Mouse (Mus musculus) heart, embryonic 16.5 days (tissue): ENCODE measurements around the gene Kdm2a. TPM values are rescaled to one million over a fixed set of nuclear protein-coding genes. Genes with fewer than 3 reads are reported as not detected.

Experiments used
- ATAC-seq: fragments of 200-750 bp; cut with Nextera tagmentation; replicated peaks from 2 replicates; pipeline ENCODE4 v1.8.0; 2017; ENCODE audit warnings: moderate number of reproducible peaks; ENCODE audit not compliant: insufficient read depth, low FRiP score; ENCODE audit errors: extremely low read depth
- H3K27ac ChIP-seq: fragments of 300-500 bp; sonication (generic); 2 replicates; pipeline ENCODE4 v1.5.1; 2014; ENCODE audit warnings: mild to moderate bottlenecking, low read length, control low read depth, moderate library complexity
- H3K27me3 ChIP-seq: fragments of 300-500 bp; sonication (generic); 2 replicates; pipeline ENCODE4 v1.6.1; 2014; ENCODE audit warnings: low read length, mixed read lengths; ENCODE audit not compliant: control insufficient read depth, insufficient read depth
- H3K36me3 ChIP-seq: fragments of 300-500 bp; sonication (generic); 2 replicates; pipeline ENCODE4 v1.6.1; 2014; ENCODE audit not compliant: control insufficient read depth, insufficient read depth
- H3K4me1 ChIP-seq: fragments of 300-500 bp; sonication (generic); 2 replicates; pipeline ENCODE4 v1.6.1; 2014; ENCODE audit warnings: low read length, mixed read lengths; ENCODE audit not compliant: control insufficient read depth, insufficient read depth
- H3K4me2 ChIP-seq: fragments of 300-500 bp; sonication (generic); 2 replicates; pipeline ENCODE4 v1.6.1; 2014; ENCODE audit warnings: low read depth, mild to moderate bottlenecking, control low read depth, low read length
- H3K4me3 ChIP-seq: fragments of 300-500 bp; sonication (generic); 2 replicates; pipeline ENCODE4 v1.5.1; 2014; ENCODE audit warnings: mild to moderate bottlenecking, control low read depth, low read length
- H3K9ac ChIP-seq: fragments of 300-500 bp; sonication (generic); 2 replicates; pipeline ENCODE4 v1.6.1; 2014; ENCODE audit warnings: low read length, control low read depth
- H3K9me3 ChIP-seq: fragments of 300-500 bp; sonication (generic); replicated peaks from 2 replicates; pipeline ENCODE4 v1.6.1; 2016; ENCODE audit warnings: low read length; ENCODE audit not compliant: control insufficient read depth
- WGBS: fragments of 180-500 bp; shearing (Covaris S2); extraction: QIAGEN DNeasy Blood & Tissue Kit; methylation state at CpG from one replicate; pipeline ENCODE4 v1.1.7; 2014; 5-methylcytosine and 5-hydroxymethylcytosine counted together
- polyA plus RNA-seq: library from polyadenylated mRNA; unstranded; fragments of >200 nt; fragmentation: Nextera tagmentation; extraction: Ambion mirVana; gene quantifications from 2 replicates; pipeline ENCODE4 v1.2.1, GENCODE M21; 2015

The Kdm2a gene
- polyA plus RNA-seq, 1 experiment from 2014 or later, result 35.9 TPM

DNA sequence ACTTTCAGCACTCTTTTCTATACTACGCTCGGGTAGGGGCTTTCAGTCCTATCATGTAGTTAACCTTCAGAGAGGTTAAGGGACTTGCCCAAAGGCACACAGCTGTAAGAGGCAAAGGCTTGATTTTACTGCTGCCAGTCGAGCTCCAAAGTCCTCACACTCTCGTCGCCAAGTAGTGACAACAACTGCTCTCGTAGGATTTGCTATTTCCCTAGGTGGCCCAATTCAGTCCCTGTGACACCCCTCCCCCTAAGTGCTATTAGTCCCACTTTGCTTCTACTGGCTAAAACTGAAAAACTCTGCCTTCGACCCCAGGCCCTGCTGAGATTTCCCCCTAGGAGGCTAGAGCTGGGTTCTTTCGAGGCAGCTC, 40.7 kb upstream of the Kdm2a start:
- H3K9ac ChIP-seq, result peak overlapping the region; percentile 84
- H3K27me3 ChIP-seq, result no peaks in the 10 kb centered on the region
- H3K4me2 ChIP-seq, result peak overlapping the region; percentile 72
- H3K9me3 ChIP-seq, result no peaks in the 10 kb centered on the region
- H3K4me1 ChIP-seq, result peaks cover 36% of the 10 kb centered on the region
- H3K36me3 ChIP-seq, result no peaks in the 10 kb centered on the region
- H3K27ac ChIP-seq, result peak overlapping the region; percentile 32; the same call in 1 of the 2 replicates
- no peak for ATAC-seq
- WGBS, result 6% methylated on average over 8 of the region's 8 CpGs
- H3K4me3 ChIP-seq, result peak overlapping the region; percentile 68

DNA sequence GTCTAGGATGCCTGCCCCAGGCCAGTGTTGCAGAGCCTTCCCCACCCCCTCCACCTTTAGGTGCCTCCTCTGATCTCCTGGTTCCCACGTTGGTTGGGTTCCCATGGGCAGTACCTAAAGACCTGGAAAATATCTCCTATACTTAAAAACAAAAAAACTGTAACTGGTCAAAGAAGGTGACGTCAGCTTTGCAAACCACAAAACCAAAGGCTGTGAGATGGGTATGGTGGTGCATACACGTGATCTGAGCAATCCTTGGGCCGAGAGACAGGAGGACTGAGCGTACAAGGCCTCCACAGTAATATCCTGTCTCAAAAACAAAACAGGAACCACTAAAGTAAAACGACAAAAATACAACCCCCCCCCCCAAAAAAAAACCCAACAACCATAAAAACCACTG, 39.8 kb upstream of the Kdm2a start:
- H3K4me2 ChIP-seq, result no peak overlapping the region
- no peak for ATAC-seq

DNA sequence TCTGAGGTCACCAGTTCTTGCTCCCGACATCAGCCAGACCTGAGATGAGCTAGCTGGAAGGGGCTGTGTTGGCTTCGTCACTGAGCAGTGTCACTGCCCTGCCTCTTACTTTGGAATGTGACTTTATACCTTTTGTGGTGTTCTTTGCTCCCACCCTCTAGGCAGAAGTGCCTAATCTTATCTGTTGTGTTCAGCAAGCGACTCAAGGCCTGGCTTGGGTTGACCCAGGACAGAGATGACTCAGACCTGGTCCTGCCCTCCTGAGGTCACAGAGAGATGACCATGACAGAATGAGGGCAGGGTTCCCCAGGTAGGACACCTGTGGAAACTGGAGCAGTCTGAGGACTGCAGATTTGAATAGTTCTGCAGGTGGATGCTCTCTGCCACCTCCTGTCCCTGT, 38.2 kb upstream of the Kdm2a start:
- Histone ChIP-seq H3K27ac (no peak overlapping the region), H3K36me3 (0 out of 2 replicates have a peak, but pooled peaks cover 4% of the 10 kb centered on the region), H3K4me2 (no peak overlapping the region), H3K27me3 (no peaks in the 10 kb centered on the region), H3K9me3 (no peaks in the 10 kb centered on the region), H3K9ac (no peak overlapping the region), H3K4me1 (peaks cover 25% of the 10 kb centered on the region), H3K4me3 (no peak overlapping the region)
- ATAC-seq, result no peak
- WGBS, result 31% methylated on average over 3 of the region's 3 CpGs

More for the DNA sequence above, 39.8 kb upstream of the Kdm2a start:
- Histone ChIP-seq H3K27me3 (no peaks in the 10 kb centered on the region), H3K4me3 (no peak overlapping the region), H3K9ac (no peak overlapping the region), H3K36me3 (no peaks in the 10 kb centered on the region), H3K9me3 (no peaks in the 10 kb centered on the region), H3K4me1 (peaks cover 36% of the 10 kb centered on the region), H3K27ac (no peak overlapping the region)
- WGBS, result 60% methylated on average over 6 of the region's 6 CpGs

DNA sequence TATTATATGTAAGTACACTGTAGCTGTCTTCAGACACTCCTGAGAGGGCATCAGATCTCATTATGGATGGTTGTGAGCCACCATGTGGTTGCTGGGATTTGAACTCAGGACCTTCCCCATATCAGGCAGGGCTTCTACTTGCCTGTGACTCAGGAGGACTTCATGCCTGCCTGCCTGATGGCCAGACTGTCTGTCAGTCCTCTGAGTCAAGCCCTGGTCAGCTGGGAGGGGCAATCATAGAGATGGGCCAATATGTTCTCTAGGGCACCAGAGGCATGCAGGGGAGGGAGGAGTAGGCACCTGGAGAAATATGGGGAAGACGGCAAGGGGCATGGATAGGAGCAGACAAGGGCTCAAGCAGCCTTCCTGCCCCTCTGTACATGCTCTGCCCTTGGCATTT, 36.9 kb upstream of the Kdm2a start:
- Histone ChIP-seq H3K4me3 (no peak overlapping the region), H3K9me3 (no peaks in the 10 kb centered on the region), H3K36me3 (0 out of 2 replicates have a peak, but pooled peaks cover 4% of the 10 kb centered on the region), H3K4me1 (peaks cover 12% of the 10 kb centered on the region), H3K9ac (no peak overlapping the region), H3K4me2 (no peak overlapping the region), H3K27me3 (no peaks in the 10 kb centered on the region), H3K27ac (no peak overlapping the region)
- WGBS, result 87% methylated on average over 1 of the region's 1 CpGs
- ATAC-seq, result no peak

DNA sequence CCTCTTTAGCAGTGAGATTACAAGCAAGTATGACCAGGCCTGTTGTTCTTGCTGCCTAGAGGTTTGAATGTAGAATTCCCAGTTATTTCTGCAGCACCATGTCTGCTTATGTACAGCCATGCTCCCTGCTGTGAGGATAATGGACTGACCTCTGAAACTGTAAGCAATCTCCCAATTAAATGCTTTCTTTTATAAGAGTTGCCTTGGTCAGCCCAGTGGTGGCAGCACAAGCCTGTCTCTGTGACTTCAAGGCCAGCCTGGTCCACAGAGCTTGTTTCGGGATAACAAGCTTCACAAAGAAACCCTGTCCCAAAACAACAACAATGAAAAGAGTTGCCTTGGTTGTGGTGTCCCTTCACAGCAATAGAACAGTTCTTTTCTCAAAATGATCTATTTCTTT, 35.7 kb upstream of the Kdm2a start:
- H3K4me1 ChIP-seq, result peaks cover 6% of the 10 kb centered on the region
- H3K9ac ChIP-seq, result no peak overlapping the region
- no peak overlapping the region for H3K4me3 ChIP-seq
- H3K9me3 ChIP-seq, result no peaks in the 10 kb centered on the region
- H3K36me3 ChIP-seq, result 0 out of 2 replicates have a peak, but pooled peaks cover 4% of the 10 kb centered on the region
- WGBS, result 85% methylated on average over 1 of the region's 1 CpGs
- no peaks in the 10 kb centered on the region for H3K27me3 ChIP-seq
- no peak overlapping the region for H3K4me2 ChIP-seq
- no peak overlapping the region for H3K27ac ChIP-seq
- no peak for ATAC-seq

DNA sequence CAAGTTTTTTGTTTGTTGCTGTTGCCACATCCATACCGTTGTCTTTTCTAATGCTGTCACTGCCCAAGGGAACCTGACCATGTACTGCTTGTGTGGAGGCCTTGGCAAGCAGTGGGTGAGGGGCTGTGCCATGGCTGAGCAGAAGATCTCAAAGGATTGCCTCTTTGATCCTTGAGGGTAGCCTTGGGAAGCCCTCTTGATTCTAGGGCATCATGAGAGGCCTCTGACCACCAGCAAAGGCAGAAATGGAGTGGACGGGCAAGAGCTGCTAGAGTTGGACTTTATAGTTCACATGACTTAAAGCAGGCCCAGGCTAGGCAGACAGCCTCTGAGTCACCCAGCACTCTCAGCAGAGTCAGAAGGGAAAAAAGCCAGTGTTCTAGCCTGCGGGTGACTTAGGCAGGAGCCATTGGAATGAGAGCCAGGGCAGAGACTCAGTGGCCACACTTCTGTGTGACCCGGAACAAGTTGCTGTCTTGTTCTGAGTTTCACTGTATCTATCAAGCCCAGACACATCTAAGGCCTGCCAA, 32.1 kb upstream of the Kdm2a start:
- WGBS, result 91% methylated on average over 4 of the region's 4 CpGs
- Histone ChIP-seq H3K4me3 (no peak overlapping the region), H3K9me3 (no peaks in the 10 kb centered on the region), H3K36me3 (0 out of 2 replicates have a peak, but pooled peaks cover 8% of the 10 kb centered on the region), H3K9ac (no peak overlapping the region), H3K27me3 (no peaks in the 10 kb centered on the region), H3K4me1 (no peaks in the 10 kb centered on the region), H3K27ac (no peak overlapping the region), H3K4me2 (no peak overlapping the region)
- no peak for ATAC-seq

DNA sequence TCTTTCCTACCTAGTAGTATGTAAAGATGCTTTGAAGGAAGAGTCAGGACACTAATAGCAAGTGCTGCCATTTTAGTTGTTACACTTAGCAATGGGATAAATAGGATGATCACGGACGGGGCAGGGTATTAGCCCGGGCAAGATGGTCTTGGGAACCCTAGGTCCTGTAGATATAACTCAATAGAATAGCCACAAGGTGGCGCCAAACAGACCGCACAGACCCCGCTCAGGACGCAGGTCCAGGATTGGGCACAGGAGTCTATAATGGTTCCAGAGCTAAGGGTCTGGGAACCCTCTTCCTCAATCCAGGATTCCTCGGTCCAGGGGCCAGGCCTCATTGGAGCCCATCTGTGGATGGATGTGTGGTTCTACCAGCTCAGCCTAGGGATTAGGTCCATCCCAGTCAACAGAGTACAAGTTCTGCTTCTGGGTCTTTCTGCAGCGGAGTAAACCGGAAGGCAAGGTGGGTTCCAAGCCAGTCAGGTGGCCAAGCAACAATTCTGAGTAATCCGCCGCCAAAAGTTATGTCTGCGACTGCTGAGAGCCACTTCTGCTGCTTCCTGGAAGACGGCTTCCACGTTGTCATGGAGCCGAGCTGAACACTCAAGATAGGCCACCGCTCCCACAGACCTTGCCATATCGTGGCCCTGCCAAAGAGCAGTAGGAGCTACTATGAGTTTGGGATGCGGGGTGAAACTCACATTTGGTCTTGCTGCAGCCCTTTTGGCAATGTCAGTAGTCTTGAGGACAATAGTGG, 27.7 kb upstream of the Kdm2a start:
- H3K4me2 ChIP-seq, result no peak overlapping the region
- 71% methylated on average over 19 of the region's 19 CpGs for WGBS
- no peaks in the 10 kb centered on the region for H3K4me1 ChIP-seq
- H3K9me3 ChIP-seq, result no peaks in the 10 kb centered on the region
- H3K4me3 ChIP-seq, result no peak overlapping the region
- no peak; the same call in 1 of the 2 replicates for ATAC-seq
- peaks cover 8% of the 10 kb centered on the region; the same call in 1 of the 2 replicates for H3K36me3 ChIP-seq
- H3K27me3 ChIP-seq, result no peaks in the 10 kb centered on the region
- no peak overlapping the region for H3K27ac ChIP-seq
- H3K9ac ChIP-seq, result no peak overlapping the region

DNA sequence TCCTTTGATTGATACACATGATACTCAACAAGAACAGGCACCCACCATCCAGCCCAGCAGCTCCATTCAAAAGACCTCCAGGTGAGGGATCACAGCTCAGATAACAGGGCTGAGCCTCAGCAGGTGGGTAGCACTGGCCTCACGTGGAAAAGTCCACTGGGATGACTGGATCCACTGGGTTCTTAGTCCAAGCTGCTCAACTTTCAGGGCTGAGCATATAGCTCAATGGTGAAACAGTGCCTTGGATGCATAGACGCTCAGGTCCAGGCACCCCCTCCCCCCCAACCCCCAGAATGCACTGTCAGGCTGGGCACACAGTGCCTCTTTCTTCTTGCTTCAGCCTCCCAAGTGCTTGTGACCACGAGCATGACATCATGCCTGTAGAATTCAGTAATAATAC, 24.9 kb upstream of the Kdm2a start:
- Histone ChIP-seq H3K27ac (no peak overlapping the region), H3K4me1 (0 out of 2 replicates have a peak, but pooled peaks cover 3% of the 10 kb centered on the region), H3K36me3 (peaks cover 8% of the 10 kb centered on the region; the same call in 1 of the 2 replicates), H3K4me3 (no peak overlapping the region), H3K4me2 (no peak overlapping the region), H3K9me3 (no peaks in the 10 kb centered on the region), H3K27me3 (no peaks in the 10 kb centered on the region), H3K9ac (no peak overlapping the region)
- 68% methylated on average over 3 of the region's 3 CpGs for WGBS
- ATAC-seq, result no peak

DNA sequence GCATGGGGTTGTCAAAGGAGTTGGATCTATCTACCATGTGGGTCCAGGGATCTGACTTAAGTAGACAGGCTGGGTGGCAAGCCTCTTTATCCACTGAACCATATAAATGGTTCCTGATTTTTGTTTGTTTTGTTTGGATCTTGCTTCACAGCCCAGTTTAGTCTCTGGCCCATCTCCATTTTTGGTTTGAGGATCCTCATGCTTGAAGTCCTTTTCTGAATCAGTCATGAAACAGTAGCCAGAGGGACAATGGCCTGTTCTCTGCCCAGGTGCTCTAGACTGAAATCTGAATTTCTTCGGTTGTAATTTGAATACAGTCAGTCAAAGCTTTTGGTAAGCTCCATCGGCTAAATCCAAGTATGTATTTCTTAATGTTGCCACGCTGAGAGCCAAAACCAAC, 24.5 kb upstream of the Kdm2a start:
- Histone ChIP-seq H3K9ac (no peak overlapping the region), H3K27me3 (no peaks in the 10 kb centered on the region), H3K9me3 (no peaks in the 10 kb centered on the region), H3K4me3 (no peak overlapping the region), H3K4me1 (0 out of 2 replicates have a peak, but pooled peaks cover 3% of the 10 kb centered on the region), H3K36me3 (peaks cover 8% of the 10 kb centered on the region; the same call in 1 of the 2 replicates), H3K27ac (no peak overlapping the region), H3K4me2 (no peak overlapping the region)
- 94% methylated on average over 3 of the region's 3 CpGs for WGBS
- no peak for ATAC-seq
